Mouse (Mus musculus): ENCODE measurements around the gene Pkp3. TPM values are rescaled to one million over a fixed set of nuclear protein-coding genes. Genes with fewer than 3 reads are reported as not detected.

Gene Pkp3
- polyA plus RNA-seq, 1 experiment from 2014 or later, result 10.5 TPM

DNA sequence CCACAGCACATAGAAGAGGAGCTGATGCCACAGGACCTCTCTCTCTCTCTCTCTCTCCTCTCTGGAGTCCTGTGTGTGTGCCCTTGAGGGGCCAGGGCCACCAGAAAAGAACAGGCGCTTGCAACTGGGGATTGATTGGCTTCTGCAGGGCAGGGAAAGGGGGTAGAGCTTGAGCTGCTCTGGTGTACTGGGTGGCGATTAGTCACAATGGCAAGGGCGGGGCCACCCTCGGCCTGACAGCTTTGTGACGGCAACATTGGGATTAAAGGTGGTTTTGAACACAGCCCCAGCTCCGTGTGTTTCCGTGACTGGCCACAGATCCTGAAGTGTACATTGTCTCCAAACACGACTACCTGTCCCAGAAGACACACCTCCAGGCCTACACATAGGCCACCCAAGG lies 12.2 kb downstream of the Pkp3 start:
- 70% methylated on average over 8 of the region's 8 CpGs for WGBS
- Histone ChIP-seq H3K27me3 (ENCODE audit: insufficient read depth, low read length) (peaks cover 20% of the 10 kb centered on the region), H3K9me3 (ENCODE audit: low read length) (no peaks in the 10 kb centered on the region), H3K4me3 (ENCODE audit: low read length) (no peak overlapping the region), H3K4me2 (replicated peaks; ENCODE audit: low read depth, low read length) (no peak overlapping the region), H3K27ac (ENCODE audit: low read length) (no peak overlapping the region), H3K36me3 (ENCODE audit: insufficient read depth, low read length) (no peaks in the 10 kb centered on the region), H3K9ac (replicated peaks; ENCODE audit: low read length) (no peak overlapping the region), H3K4me1 (ENCODE audit: insufficient read depth, low read length) (peaks cover 18% of the 10 kb centered on the region)
- no peak for ATAC-seq (ENCODE audit: low FRiP score, low TSS enrichment)

DNA sequence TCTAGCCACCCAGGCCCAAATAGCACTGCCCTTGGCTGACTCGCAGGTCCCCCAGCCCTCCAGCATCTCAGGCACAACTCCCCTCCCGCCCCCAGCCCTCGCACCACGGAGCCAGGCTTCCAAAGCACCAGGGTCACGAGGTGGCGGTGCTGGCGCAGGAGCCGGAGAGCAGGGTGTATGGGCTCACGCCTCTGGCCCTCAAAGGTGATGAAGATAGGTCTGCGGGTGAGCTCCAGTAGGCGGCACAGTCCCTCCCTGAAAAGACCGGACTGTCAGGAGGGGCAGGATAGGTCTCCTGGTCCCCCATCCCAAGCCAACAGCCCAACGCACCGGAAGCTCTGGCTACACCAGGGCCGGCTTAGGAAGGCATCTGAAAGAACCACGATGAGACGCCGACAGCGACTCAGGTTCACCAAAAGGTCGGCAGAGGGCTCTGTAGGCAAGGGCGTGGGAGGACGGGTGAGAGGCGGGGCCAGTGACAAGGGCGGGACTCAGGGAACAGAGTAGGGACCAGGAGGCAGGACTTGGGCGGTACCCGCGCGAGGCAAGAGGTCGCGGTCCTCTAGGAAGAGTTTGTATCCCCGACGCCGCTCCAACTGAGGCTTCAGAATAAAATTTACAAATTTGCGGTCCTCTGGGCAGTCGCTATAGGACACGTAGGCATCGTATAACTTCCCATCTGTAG lies 14.2 kb downstream of the Pkp3 start:
- no peaks in the 10 kb centered on the region for H3K36me3 ChIP-seq (ENCODE audit: insufficient read depth, low read length)
- peak overlapping the region; percentile 23 for H3K4me3 ChIP-seq (ENCODE audit: low read length)
- H3K4me2 ChIP-seq (replicated peaks; ENCODE audit: low read depth, low read length), result peak overlapping the region; percentile 39
- H3K27me3 ChIP-seq (ENCODE audit: insufficient read depth, low read length), result peaks cover 20% of the 10 kb centered on the region
- no peak overlapping the region for H3K27ac ChIP-seq (ENCODE audit: low read length)
- no peaks in the 10 kb centered on the region for H3K9me3 ChIP-seq (ENCODE audit: low read length)
- peaks cover 23% of the 10 kb centered on the region for H3K4me1 ChIP-seq (ENCODE audit: insufficient read depth, low read length)
- 6% methylated on average over 37 of the region's 37 CpGs for WGBS
- peak overlapping the region; percentile 36 for H3K9ac ChIP-seq (replicated peaks; ENCODE audit: low read length)
- ATAC-seq (ENCODE audit: low FRiP score, low TSS enrichment), result peak; percentile 68

DNA sequence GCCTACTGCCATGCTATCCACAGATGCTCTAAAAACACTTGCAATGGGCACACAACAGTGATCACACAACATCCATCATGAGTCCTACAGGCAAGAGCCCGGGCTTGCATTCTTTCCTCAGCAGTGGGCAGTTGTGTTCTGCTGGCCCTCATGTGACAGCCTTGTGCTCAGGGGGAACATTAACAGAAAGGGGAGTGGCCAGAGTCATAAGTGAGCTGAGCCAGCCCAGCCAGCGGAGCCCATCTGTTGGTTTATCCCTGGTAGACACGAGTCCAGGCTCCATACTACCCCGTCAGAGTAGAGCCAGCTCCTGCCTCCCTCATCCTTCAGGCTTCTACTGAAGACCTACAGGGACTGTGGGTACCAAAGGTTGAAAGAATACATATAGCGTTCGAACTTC lies 15.9 kb downstream of the Pkp3 start:
- Histone ChIP-seq H3K36me3 (ENCODE audit: insufficient read depth, low read length) (no peaks in the 10 kb centered on the region), H3K4me3 (ENCODE audit: low read length) (no peak overlapping the region), H3K9me3 (ENCODE audit: low read length) (no peaks in the 10 kb centered on the region), H3K4me1 (ENCODE audit: insufficient read depth, low read length) (peaks cover 23% of the 10 kb centered on the region), H3K27ac (ENCODE audit: low read length) (peak overlapping the region; percentile 93), H3K9ac (replicated peaks; ENCODE audit: low read length) (peak overlapping the region; percentile 41; the same call in 1 of the 2 replicates), H3K27me3 (ENCODE audit: insufficient read depth, low read length) (peaks cover 14% of the 10 kb centered on the region; the same call in 1 of the 2 replicates), H3K4me2 (replicated peaks; ENCODE audit: low read depth, low read length) (peak overlapping the region; percentile 32)
- ATAC-seq (ENCODE audit: low FRiP score, low TSS enrichment), result peak; percentile 59
- 66% methylated on average over 6 of the region's 6 CpGs for WGBS

DNA sequence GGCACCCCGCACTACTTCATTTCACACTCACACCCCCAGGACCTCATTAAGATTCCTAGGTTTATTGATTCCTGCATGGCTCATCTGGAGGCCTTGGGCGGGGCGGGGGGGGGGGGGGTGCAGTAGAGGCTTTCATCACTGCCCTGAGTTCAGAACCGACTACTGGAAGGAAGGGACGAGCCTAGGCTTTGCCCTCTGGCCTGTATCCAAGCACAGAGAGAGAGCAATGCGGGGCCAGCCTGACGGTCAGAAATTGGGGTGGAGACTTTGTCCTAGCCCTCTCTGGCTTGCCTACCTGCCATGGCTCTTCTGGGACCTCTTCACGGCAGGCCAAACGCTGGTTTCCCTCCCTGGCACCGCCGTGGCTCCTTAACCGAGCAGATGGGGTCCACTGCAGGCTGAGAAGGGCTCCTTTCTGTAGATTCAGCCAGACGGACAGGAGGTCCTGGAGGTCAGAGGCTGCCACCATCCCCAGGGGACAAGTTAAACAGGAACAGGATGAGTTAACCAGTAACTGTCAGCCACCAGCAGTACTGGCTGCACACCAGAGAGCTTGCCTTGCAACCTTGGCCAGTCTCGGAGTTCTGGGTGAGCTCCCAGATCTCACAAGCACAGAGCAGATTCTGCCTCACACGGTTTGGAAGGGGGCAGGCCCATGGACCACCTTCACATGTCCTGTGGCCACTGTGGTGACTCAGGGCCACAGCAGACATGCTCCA lies 16.6 kb downstream of the Pkp3 start:
- 49% methylated on average over 15 of the region's 15 CpGs for WGBS
- Histone ChIP-seq H3K4me1 (ENCODE audit: insufficient read depth, low read length) (peaks cover 23% of the 10 kb centered on the region), H3K27me3 (ENCODE audit: insufficient read depth, low read length) (peaks cover 7% of the 10 kb centered on the region; the same call in 1 of the 2 replicates), H3K36me3 (ENCODE audit: insufficient read depth, low read length) (no peaks in the 10 kb centered on the region), H3K4me3 (ENCODE audit: low read length) (peak overlapping the region; percentile 12; the same call in 1 of the 2 replicates), H3K9ac (replicated peaks; ENCODE audit: low read length) (peak overlapping the region; percentile 41), H3K9me3 (ENCODE audit: low read length) (no peaks in the 10 kb centered on the region), H3K4me2 (replicated peaks; ENCODE audit: low read depth, low read length) (peak overlapping the region; percentile 36), H3K27ac (ENCODE audit: low read length) (peak overlapping the region; percentile 93)
- ATAC-seq (ENCODE audit: low FRiP score, low TSS enrichment), result peak; percentile 68

DNA sequence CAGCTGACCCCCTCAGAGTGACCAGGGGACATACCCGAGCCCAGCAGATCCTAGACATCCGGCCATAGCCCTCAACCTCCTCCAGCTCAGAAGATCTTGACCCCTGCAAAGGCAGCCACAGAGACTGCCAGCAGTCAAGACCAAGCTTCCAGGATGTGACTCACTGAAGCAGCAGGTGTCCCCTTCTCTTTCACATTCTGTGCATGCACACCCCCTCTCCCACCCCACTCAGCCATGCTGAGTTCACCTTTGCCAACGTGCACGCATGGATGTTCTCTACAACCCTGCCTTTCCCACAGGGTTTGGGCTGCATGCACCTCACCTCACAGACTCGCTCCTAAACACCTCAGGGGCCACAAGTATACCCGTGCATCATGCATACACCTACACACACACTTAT lies 18.0 kb downstream of the Pkp3 start:
- peak overlapping the region; percentile 32 for H3K9ac ChIP-seq (replicated peaks; ENCODE audit: low read length)
- no peaks in the 10 kb centered on the region for H3K36me3 ChIP-seq (ENCODE audit: insufficient read depth, low read length)
- H3K4me3 ChIP-seq (ENCODE audit: low read length), result no peak overlapping the region
- H3K27ac ChIP-seq (ENCODE audit: low read length), result peak overlapping the region; percentile 93
- H3K4me2 ChIP-seq (replicated peaks; ENCODE audit: low read depth, low read length), result peak overlapping the region; percentile 36
- no peak for ATAC-seq (ENCODE audit: low FRiP score, low TSS enrichment)
- H3K9me3 ChIP-seq (ENCODE audit: low read length), result no peaks in the 10 kb centered on the region
- WGBS, result 77% methylated on average over 6 of the region's 6 CpGs
- H3K4me1 ChIP-seq (ENCODE audit: insufficient read depth, low read length), result peaks cover 23% of the 10 kb centered on the region
- H3K27me3 ChIP-seq (ENCODE audit: insufficient read depth, low read length), result 0 out of 2 replicates have a peak, but pooled peaks cover 4% of the 10 kb centered on the region

DNA sequence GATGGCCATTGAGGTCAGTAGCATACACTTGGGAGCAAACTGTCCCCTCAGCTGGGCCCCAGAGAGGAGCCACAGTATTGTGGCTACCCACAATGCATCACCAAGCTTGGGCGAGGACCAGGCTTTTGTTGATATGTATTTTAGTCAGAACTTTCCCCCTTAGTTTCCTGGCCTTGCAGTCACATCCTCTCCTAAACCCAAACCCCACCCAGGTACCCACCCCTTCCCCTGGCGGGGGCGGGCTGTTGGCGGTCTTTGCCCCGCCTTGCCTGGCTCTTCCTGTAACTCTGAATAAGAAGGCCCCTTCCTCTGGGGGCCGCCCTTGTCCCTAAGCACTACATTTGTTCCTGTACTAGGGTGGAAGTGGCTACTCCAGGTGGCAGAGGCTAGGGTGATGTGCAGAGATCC lies 18.6 kb downstream of the Pkp3 start:
- H3K4me2 ChIP-seq (replicated peaks; ENCODE audit: low read depth, low read length), result peak overlapping the region; percentile 36
- H3K36me3 ChIP-seq (ENCODE audit: insufficient read depth, low read length), result no peaks in the 10 kb centered on the region
- H3K4me3 ChIP-seq (ENCODE audit: low read length), result 0 out of 2 replicates have a peak overlapping the region, but pooled peaks have one; percentile 13
- 0 out of 2 replicates have a peak, but pooled peaks cover 9% of the 10 kb centered on the region for H3K27me3 ChIP-seq (ENCODE audit: insufficient read depth, low read length)
- H3K9me3 ChIP-seq (ENCODE audit: low read length), result no peaks in the 10 kb centered on the region
- H3K4me1 ChIP-seq (ENCODE audit: insufficient read depth, low read length), result peaks cover 23% of the 10 kb centered on the region
- 54% methylated on average over 6 of the region's 6 CpGs for WGBS
- no peak overlapping the region; the same call in 1 of the 2 replicates for H3K9ac ChIP-seq (replicated peaks; ENCODE audit: low read length)
- 0 out of 2 replicates have a peak overlapping the region, but pooled peaks have one; percentile 37 for H3K27ac ChIP-seq (ENCODE audit: low read length)
- 0 out of 2 replicates have a peak, but pooled peaks have one; percentile 4 for ATAC-seq (ENCODE audit: low FRiP score, low TSS enrichment)

DNA sequence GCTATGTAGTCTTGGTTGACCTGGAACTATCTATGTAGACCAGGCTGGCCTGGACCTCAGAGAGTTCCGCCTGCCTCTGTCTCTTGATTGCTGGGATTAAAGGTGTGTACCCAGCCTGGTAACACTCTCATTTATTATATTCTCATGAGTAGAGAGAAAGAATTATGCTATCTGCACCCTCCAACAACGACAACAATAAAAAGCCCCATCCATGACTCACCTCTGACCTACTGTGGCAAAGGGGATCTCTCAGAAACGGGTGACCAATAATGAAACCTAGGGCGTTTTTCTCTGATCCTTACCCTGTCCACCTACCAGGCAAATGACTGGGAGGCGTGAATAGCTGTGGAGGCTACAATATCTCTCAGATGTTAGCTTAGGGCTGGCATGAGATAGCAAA lies 19.2 kb downstream of the Pkp3 start:
- Histone ChIP-seq H3K4me2 (replicated peaks; ENCODE audit: low read depth, low read length) (no peak overlapping the region), H3K36me3 (ENCODE audit: insufficient read depth, low read length) (no peaks in the 10 kb centered on the region), H3K27me3 (ENCODE audit: insufficient read depth, low read length) (0 out of 2 replicates have a peak, but pooled peaks cover 9% of the 10 kb centered on the region), H3K4me3 (ENCODE audit: low read length) (no peak overlapping the region), H3K4me1 (ENCODE audit: insufficient read depth, low read length) (peaks cover 20% of the 10 kb centered on the region), H3K27ac (ENCODE audit: low read length) (no peak overlapping the region), H3K9ac (replicated peaks; ENCODE audit: low read length) (no peak overlapping the region), H3K9me3 (ENCODE audit: low read length) (no peaks in the 10 kb centered on the region)
- WGBS, result 75% methylated on average over 5 of the region's 5 CpGs
- ATAC-seq (ENCODE audit: low FRiP score, low TSS enrichment), result no peak

DNA sequence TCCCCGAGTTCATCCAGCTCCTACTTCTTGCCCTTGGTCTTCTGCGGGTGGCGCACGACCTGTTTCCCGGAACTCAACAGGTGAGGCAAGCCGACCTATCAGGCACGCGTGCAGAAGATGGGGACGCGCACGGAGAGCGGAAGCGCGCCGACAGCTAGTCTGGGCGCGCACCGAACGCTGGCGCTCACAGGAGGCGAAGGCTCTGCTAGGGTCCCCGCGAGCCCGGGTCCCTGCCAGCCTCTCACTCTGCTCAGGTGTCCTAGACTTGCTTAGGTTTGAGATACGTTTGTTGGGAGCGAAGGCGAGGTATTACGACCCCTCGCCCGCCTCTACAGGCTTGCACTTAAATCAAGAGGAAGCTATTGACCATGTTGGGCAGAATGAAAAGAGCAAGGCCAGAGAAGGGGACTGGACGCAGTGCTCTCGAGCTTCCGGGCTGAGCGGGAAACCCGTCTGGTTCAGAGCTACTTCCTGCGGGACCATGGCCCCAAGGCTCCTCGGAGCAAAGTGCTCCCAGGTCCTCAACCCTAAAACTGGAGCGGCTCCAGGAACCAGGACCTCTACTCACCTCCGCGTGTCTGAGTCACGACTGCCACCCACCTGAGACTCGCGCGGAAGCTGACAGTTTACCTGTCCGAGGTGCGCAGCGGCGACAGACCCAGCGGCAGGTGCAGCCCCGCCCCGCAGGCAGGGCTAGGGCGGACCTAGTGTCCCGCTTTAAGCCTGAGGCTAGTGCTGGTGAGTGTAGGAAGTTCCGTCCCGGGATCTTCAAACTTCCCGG lies 22.1 kb downstream of the Pkp3 start, which contains the start of gene Sigirr:
Gene Sigirr, minus strand, starts transcription at position 662 of the 781 bp plus-strand sequence.
- peak within 1 kb of the TSS; percentile 50 for H3K4me3 ChIP-seq (ENCODE audit: low read length)
- peak within 1 kb of the TSS; percentile 77 for H3K4me2 ChIP-seq (replicated peaks; ENCODE audit: low read depth, low read length)
- H3K27ac ChIP-seq (ENCODE audit: low read length), result peak within 1 kb of the TSS; percentile 47; the same call in 1 of the 2 replicates
- under 1% methylated on average over 56 of the region's 56 CpGs for WGBS
- no peaks in the 10 kb centered on the region for H3K36me3 ChIP-seq (ENCODE audit: insufficient read depth, low read length)
- H3K9ac ChIP-seq (replicated peaks; ENCODE audit: low read length), result peak within 1 kb of the TSS; percentile 61
- 0 out of 2 replicates have a peak, but pooled peaks cover 9% of the 10 kb centered on the region for H3K27me3 ChIP-seq (ENCODE audit: insufficient read depth, low read length)
- H3K4me1 ChIP-seq (ENCODE audit: insufficient read depth, low read length), result peaks cover 6% of the 10 kb centered on the region
- peak; percentile 61 for ATAC-seq (ENCODE audit: low FRiP score, low TSS enrichment)
- no peaks in the 10 kb centered on the region for H3K9me3 ChIP-seq (ENCODE audit: low read length)

DNA sequence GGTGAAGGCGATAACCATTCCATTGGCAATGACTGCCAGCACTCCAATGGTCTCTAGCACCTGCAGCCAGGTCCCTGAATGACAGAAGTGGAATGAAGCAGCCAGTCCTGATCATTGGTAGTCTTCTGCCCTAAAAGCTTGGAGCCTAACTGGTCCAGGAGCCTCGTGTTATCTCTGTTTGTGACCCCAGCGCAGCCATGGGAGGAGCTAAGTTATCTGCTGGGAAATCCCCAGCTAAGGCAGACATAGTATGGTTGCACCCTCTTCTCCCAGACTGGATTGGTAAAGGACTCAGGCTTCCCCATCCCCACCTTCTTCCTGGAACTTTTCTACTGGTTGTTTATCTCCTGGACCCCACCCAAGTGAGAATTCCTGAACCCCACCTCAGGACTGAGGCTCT lies 25.1 kb downstream of the Pkp3 start:
- Histone ChIP-seq H3K4me3 (ENCODE audit: low read length) (no peak overlapping the region), H3K9ac (replicated peaks; ENCODE audit: low read length) (no peak overlapping the region), H3K27ac (ENCODE audit: low read length) (no peak overlapping the region), H3K9me3 (ENCODE audit: low read length) (no peaks in the 10 kb centered on the region), H3K27me3 (ENCODE audit: insufficient read depth, low read length) (0 out of 2 replicates have a peak, but pooled peaks cover 9% of the 10 kb centered on the region), H3K4me2 (replicated peaks; ENCODE audit: low read depth, low read length) (no peak overlapping the region), H3K4me1 (ENCODE audit: insufficient read depth, low read length) (no peaks in the 10 kb centered on the region), H3K36me3 (ENCODE audit: insufficient read depth, low read length) (no peaks in the 10 kb centered on the region)
- ATAC-seq (ENCODE audit: low FRiP score, low TSS enrichment), result no peak
- WGBS, result 64% methylated on average over 3 of the region's 3 CpGs

All from kidney, embryonic 16.5 days (tissue).